Mouse (Mus musculus) midbrain, embryonic 15.5 days (tissue): ENCODE measurements around the gene Ndufv3. TPM values are rescaled to one million over a fixed set of nuclear protein-coding genes. Genes with fewer than 3 reads are reported as not detected.
A peak's percentile ranks its signal among the peaks of the same experiment; 100 is the strongest.
"Not testable (repeated sequence)": the region's sequence is repeated elsewhere in the genome, so short reads cannot be mapped to it uniquely, and the experiment has no call there.

Experiments
- ATAC-seq: fragments of 200-750 bp; cut with Nextera tagmentation; replicated peaks from 2 replicates; pipeline ENCODE4 v1.8.0; 2017; ENCODE audit warnings: moderate TSS enrichment
- H3K27ac ChIP-seq: fragments of 300-500 bp; sonication (generic); 2 replicates; pipeline ENCODE4 v1.5.1; 2015; ENCODE audit warnings: mild to moderate bottlenecking, inconsistent platforms
- H3K27me3 ChIP-seq: fragments of 300-500 bp; sonication (generic); replicated peaks from 2 replicates; pipeline ENCODE4 v1.6.1; 2015; ENCODE audit warnings: inconsistent platforms
- H3K36me3 ChIP-seq: fragments of 300-500 bp; sonication (generic); replicated peaks from 2 replicates; pipeline ENCODE4 v1.6.1; 2015; ENCODE audit warnings: inconsistent platforms
- H3K4me1 ChIP-seq: fragments of 300-500 bp; sonication (generic); 2 replicates; pipeline ENCODE4 v1.6.1; 2015; ENCODE audit warnings: inconsistent platforms
- H3K4me2 ChIP-seq: fragments of 300-500 bp; sonication (generic); 2 replicates; pipeline ENCODE4 v1.6.1; 2015; ENCODE audit warnings: inconsistent platforms, mild to moderate bottlenecking, moderate library complexity
- H3K4me3 ChIP-seq: fragments of 300-500 bp; sonication (generic); 2 replicates; pipeline ENCODE4 v1.5.1; 2015; ENCODE audit warnings: mild to moderate bottlenecking, inconsistent platforms
- H3K9ac ChIP-seq: fragments of 300-500 bp; sonication (generic); 2 replicates; pipeline ENCODE4 v1.6.1; 2015; ENCODE audit warnings: mild to moderate bottlenecking, inconsistent platforms
- H3K9me3 ChIP-seq: fragments of 300-500 bp; sonication (generic); 2 replicates; pipeline ENCODE4 v1.6.1; 2016; ENCODE audit warnings: inconsistent platforms
- WGBS: fragments of 180-500 bp; shearing (Covaris S2); methylation state at CpG from one replicate; pipeline ENCODE4 v1.1.7; 2015; ENCODE audit warnings: mixed read lengths; 5-methylcytosine and 5-hydroxymethylcytosine counted together
- polyA plus RNA-seq: library from polyadenylated mRNA; unstranded; fragments of >200 nt; fragmentation: Nextera tagmentation; extraction: Ambion mirVana; gene quantifications from 2 replicates; pipeline ENCODE4 v1.2.1, GENCODE M21; 2015

Ndufv3 gene
- polyA plus RNA-seq, 1 experiment from 2014 or later, result 433 TPM

GRCm38 (mm10) chr17:31540809-31541459, 21.0 kb downstream of the Ndufv3 start:
- H3K4me2 ChIP-seq, result no peak overlapping the region
- H3K27ac ChIP-seq, result peak overlapping the region; percentile 38; the same call in 1 of the 2 replicates
- peaks cover 1% of the 10 kb centered on the region for H3K4me1 ChIP-seq
- no peak overlapping the region for H3K4me3 ChIP-seq
- no peaks in the 10 kb centered on the region for H3K27me3 ChIP-seq
- H3K9me3 ChIP-seq, result no peaks in the 10 kb centered on the region
- no peaks in the 10 kb centered on the region for H3K36me3 ChIP-seq
- 50% methylated on average over 4 of the region's 4 CpGs for WGBS
- H3K9ac ChIP-seq, result no peak overlapping the region
- no peak for ATAC-seq

GRCm38 (mm10) chr17:31541460-31541831, 21.5 kb downstream of the Ndufv3 start:
- no peak for ATAC-seq
- H3K27ac ChIP-seq, result no peak overlapping the region
- H3K36me3 ChIP-seq, result no peaks in the 10 kb centered on the region
- 33% methylated on average over 6 of the region's 6 CpGs for WGBS
- no peak overlapping the region for H3K4me3 ChIP-seq
- H3K9ac ChIP-seq, result no peak overlapping the region
- H3K27me3 ChIP-seq, result no peaks in the 10 kb centered on the region
- no peaks in the 10 kb centered on the region for H3K9me3 ChIP-seq
- no peaks in the 10 kb centered on the region; the same call in 1 of the 2 replicates for H3K4me1 ChIP-seq
- H3K4me2 ChIP-seq, result no peak overlapping the region

DNA sequence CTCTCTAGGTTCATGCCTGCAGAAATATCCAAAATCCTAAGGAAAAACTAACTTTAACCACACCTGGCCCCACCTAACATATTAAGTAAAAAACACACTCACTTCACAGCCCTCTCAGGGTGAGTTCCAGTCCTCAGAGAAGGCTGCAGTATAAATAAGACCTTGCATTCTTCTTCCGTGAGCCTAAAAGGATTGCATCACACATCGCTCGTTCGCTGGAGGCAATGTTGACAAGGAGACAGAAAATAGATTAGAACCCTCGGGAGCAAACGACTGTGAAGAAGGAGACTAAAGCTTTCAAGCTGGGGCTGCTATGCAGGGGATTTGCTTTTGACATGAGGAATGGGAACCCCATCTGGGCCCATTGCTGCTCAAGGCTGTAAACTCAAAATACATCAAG, 23.7 kb downstream of the Ndufv3 start:
- H3K27ac ChIP-seq, result peak overlapping the region; percentile 19; the same call in 1 of the 2 replicates
- no peak overlapping the region for H3K4me3 ChIP-seq
- H3K9ac ChIP-seq, result no peak overlapping the region
- ATAC-seq, result 0 out of 2 replicates have a peak, but pooled peaks have one; percentile 11
- H3K4me2 ChIP-seq, result no peak overlapping the region
- no peaks in the 10 kb centered on the region for H3K9me3 ChIP-seq
- H3K36me3 ChIP-seq, result no peaks in the 10 kb centered on the region
- 21% methylated on average over 6 of the region's 6 CpGs for WGBS
- H3K27me3 ChIP-seq, result no peaks in the 10 kb centered on the region
- H3K4me1 ChIP-seq, result peaks cover 4% of the 10 kb centered on the region; the same call in 1 of the 2 replicates

DNA sequence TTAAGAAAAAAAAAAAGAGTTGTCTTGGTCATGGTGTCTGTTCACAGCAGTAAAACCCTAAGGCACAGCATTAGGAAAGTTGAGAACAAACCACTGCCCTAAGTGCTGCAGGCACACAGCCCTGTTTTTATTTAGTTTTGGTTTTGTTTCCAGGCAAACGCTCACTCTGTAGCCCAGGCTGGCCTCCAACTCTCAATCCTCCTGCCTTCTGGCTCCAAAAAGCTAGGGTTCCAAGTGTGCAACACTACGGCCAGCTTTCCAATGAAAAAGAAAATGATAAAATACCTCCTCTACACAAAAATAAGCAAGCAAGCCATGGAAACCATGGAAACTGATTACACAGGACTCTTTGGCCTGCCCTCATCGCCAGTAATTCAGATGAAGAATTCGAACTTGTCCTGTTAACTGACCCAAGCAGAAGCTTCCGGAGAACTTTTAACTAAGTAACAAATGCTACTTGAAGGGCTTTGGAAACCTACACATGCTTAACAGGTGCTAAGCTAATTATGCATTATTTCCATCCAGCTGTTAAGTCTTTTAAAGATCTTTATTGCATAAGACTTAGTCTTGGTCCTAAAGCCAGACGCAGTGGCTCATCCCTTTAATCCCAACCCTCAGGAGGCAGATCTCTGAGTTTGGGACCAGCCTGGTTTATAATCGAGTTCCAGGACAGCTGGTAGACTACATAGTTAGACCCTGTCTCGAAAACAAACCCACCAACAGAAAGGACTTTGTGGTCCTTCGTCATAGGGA, 26.7 kb downstream of the Ndufv3 start:
- WGBS, result 88% methylated on average over 9 of the region's 9 CpGs
- Histone ChIP-seq H3K27me3 (no peaks in the 10 kb centered on the region), H3K4me3 (no peak overlapping the region)

GRCm38 (mm10) chr17:31547974-31548373, 28.1 kb downstream of the Ndufv3 start:
- H3K9me3 ChIP-seq, result no peaks in the 10 kb centered on the region
- no peak overlapping the region for H3K4me3 ChIP-seq
- H3K9ac ChIP-seq, result no peak overlapping the region
- no peak for ATAC-seq
- WGBS, result 24% methylated on average over 3 of the region's 3 CpGs
- peak overlapping the region; percentile 9; the same call in 1 of the 2 replicates for H3K27ac ChIP-seq
- no peaks in the 10 kb centered on the region for H3K27me3 ChIP-seq
- H3K4me1 ChIP-seq, result 0 out of 2 replicates have a peak, but pooled peaks cover 4% of the 10 kb centered on the region
- H3K4me2 ChIP-seq, result no peak overlapping the region
- H3K36me3 ChIP-seq, result no peaks in the 10 kb centered on the region

More for the DNA sequence above, 26.7 kb downstream of the Ndufv3 start:
- no peak for ATAC-seq
- Histone ChIP-seq H3K9ac (no peak overlapping the region), H3K27ac (no peak overlapping the region), H3K36me3 (no peaks in the 10 kb centered on the region), H3K9me3 (no peaks in the 10 kb centered on the region), H3K4me2 (no peak overlapping the region), H3K4me1 (0 out of 2 replicates have a peak, but pooled peaks cover 4% of the 10 kb centered on the region)

- WGBS, result 68% methylated on average over 8 of the region's 8 CpGs
- Histone ChIP-seq H3K4me1 (0 out of 2 replicates have a peak, but pooled peaks cover 4% of the 10 kb centered on the region), H3K36me3 (no peaks in the 10 kb centered on the region), H3K27ac (no peak overlapping the region), H3K9me3 (no peaks in the 10 kb centered on the region), H3K4me3 (no peak overlapping the region), H3K27me3 (no peaks in the 10 kb centered on the region), H3K9ac (no peak overlapping the region), H3K4me2 (no peak overlapping the region)
- ATAC-seq, result no peak
These were observed 29.5 kb downstream of the Ndufv3 start for GRCm38 (mm10) chr17:31549389-31549788.

- not testable (repeated sequence) for ATAC-seq, H3K27me3 ChIP-seq, H3K9me3 ChIP-seq, H3K4me1 ChIP-seq, H3K4me3 ChIP-seq, H3K4me2 ChIP-seq, H3K27ac ChIP-seq, H3K9ac ChIP-seq, H3K36me3 ChIP-seq
- 95% methylated on average over 23 of the region's 23 CpGs for WGBS
These were observed 32.7 kb downstream of the Ndufv3 start for GRCm38 (mm10) chr17:31552601-31553000.

- Histone ChIP-seq H3K36me3 (no peaks in the 10 kb centered on the region), H3K27ac (no peak overlapping the region), H3K27me3 (no peaks in the 10 kb centered on the region), H3K9ac (no peak overlapping the region), H3K9me3 (no peaks in the 10 kb centered on the region), H3K4me3 (no peak overlapping the region), H3K4me1 (peaks cover 10% of the 10 kb centered on the region; the same call in 1 of the 2 replicates), H3K4me2 (no peak overlapping the region)
- WGBS, result 62% methylated on average over 4 of the region's 4 CpGs
- ATAC-seq, result no peak
These were observed 36.3 kb downstream of the Ndufv3 start for GRCm38 (mm10) chr17:31556253-31556652.

DNA sequence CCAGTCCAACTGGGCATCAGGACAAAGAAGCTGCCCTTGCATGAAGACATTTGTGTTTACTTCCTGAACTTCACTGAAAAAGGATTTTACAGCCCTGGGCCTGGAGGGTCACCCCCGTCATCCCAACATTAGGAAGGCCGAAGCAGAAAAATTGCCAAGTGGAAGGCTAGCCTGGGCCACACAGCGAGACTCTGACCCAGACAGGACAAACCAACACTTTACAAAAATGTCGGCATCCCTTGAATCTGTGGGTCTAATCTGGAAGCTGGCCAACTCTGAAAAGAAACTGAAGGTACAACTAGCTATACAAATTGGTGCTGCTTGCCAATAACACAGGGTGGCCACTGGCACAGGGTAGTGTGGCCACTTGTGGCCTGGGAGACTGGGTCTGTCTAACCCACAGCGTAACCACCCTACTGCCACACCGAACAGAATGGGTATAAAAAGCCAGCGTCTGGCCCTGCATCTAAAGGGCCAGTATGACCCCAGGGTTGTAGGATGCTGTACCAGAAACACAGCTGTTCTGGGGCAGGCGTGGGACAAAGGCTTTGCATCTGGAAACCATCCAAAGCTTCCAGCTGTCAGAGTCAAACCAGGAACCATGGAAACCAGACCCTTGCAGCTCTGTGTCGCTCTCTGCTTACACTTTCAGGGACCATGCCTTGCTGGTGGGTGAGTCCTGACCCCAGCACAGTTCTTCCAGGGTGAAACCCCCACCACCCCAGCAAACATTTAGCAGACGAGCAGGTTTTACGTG, 37.4 kb downstream of the Ndufv3 start:
- ATAC-seq, result peak; percentile 39; the same call in 1 of the 2 replicates
- H3K4me1 ChIP-seq, result peaks cover 10% of the 10 kb centered on the region; the same call in 1 of the 2 replicates
- 64% methylated on average over 11 of the region's 11 CpGs for WGBS
- H3K4me2 ChIP-seq, result no peak overlapping the region
- no peaks in the 10 kb centered on the region for H3K9me3 ChIP-seq
- no peak overlapping the region for H3K4me3 ChIP-seq
- H3K27ac ChIP-seq, result peak overlapping the region; percentile 40
- H3K9ac ChIP-seq, result no peak overlapping the region
- H3K27me3 ChIP-seq, result no peaks in the 10 kb centered on the region
- H3K36me3 ChIP-seq, result no peaks in the 10 kb centered on the region

DNA sequence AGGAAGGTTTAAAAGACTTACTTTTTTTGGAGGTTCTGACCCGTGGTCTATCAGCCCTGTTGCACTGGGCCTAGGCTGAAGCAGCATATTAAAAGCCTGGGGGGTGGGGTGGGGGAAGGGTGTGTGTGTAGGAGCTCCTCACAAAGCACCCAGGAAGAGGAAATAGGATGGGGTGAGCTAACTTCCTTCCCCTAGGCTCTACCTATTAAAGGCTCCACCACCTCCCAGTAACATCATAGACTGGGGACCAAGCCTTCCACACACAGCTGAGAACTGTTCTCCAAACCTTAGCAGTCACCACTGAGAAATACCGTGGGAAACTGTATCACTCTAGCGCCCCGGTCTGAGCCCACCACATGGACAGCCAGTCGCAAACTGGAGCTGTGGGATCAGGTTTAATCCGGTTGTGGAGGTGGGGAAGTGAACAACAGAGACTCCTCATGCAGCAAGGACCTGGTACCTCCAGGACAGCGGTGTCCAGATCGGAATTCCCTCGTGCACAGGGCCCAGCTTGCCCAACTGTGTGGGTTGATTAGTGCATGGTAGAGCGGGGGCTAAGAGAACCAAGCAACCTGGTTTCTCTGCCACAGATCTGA, 38.1 kb downstream of the Ndufv3 start:
- no peak overlapping the region for H3K9ac ChIP-seq
- no peaks in the 10 kb centered on the region for H3K36me3 ChIP-seq
- peaks cover 10% of the 10 kb centered on the region; the same call in 1 of the 2 replicates for H3K4me1 ChIP-seq
- H3K4me3 ChIP-seq, result no peak overlapping the region
- H3K9me3 ChIP-seq, result no peaks in the 10 kb centered on the region
- H3K27ac ChIP-seq, result peak overlapping the region; percentile 40; the same call in 1 of the 2 replicates
- no peak overlapping the region for H3K4me2 ChIP-seq
- no peak; the same call in 1 of the 2 replicates for ATAC-seq
- no peaks in the 10 kb centered on the region for H3K27me3 ChIP-seq
- 75% methylated on average over 10 of the region's 10 CpGs for WGBS

GRCm38 (mm10) chr17:31559021-31559789, 39.3 kb downstream of the Ndufv3 start:
- Histone ChIP-seq H3K4me3 (no peak overlapping the region), H3K27me3 (no peaks in the 10 kb centered on the region), H3K27ac (no peak overlapping the region), H3K4me1 (peaks cover 16% of the 10 kb centered on the region), H3K9me3 (no peaks in the 10 kb centered on the region), H3K36me3 (no peaks in the 10 kb centered on the region), H3K4me2 (no peak overlapping the region), H3K9ac (no peak overlapping the region)
- 89% methylated on average over 11 of the region's 11 CpGs for WGBS
- no peak for ATAC-seq
